Mouse (Mus musculus) layer of hippocampus, postnatal 25 days (tissue): Measurements from ENCODE around the gene Ugt1a8. TPM values are rescaled to one million over a fixed set of nuclear protein-coding genes. Genes with fewer than 3 reads are reported as not detected.
"Not testable (repeated sequence)": the region's sequence is repeated elsewhere in the genome, so short reads cannot be mapped to it uniquely, and the experiment has no call there.

Experiments
- DNase-seq, 2 experiments: peaks; one replicate each; pipeline ENCODE4 v3.0.0; 2022; ENCODE audit warnings: mixed read lengths in 2 of 2, low spot score in 1 of 2; ENCODE audit errors: extremely low spot score in 1 of 2
- total RNA-seq, 2 experiments: library from RNA; stranded (reverse); gene quantifications; 2 replicates each; pipeline ENCODE4 v1.2.3; 2021

Ugt1a8 gene
- total RNA-seq, 2 experiments from 2014 or later: not detected

DNA sequence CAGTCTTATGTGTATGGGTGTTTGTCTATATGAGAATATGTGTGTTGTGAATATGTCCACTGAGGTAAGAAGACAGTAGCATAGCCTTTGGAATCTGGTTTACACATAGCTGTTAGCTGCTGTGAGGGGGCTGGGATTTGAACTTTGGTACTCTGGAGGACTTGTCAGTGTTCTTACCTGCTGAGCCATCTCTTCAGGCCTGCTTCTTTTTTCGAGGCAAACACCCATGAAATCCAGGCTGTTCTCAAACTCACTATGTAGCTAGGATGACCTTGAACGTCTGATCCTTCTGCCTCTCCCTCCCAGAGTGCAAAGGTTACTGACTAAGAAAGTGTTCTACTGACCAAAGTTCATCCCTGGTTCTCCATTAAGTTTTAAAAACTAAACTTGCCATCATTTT lies 18.0 kb downstream of the Ugt1a8 start:
- no peak for DNase-seq

DNA sequence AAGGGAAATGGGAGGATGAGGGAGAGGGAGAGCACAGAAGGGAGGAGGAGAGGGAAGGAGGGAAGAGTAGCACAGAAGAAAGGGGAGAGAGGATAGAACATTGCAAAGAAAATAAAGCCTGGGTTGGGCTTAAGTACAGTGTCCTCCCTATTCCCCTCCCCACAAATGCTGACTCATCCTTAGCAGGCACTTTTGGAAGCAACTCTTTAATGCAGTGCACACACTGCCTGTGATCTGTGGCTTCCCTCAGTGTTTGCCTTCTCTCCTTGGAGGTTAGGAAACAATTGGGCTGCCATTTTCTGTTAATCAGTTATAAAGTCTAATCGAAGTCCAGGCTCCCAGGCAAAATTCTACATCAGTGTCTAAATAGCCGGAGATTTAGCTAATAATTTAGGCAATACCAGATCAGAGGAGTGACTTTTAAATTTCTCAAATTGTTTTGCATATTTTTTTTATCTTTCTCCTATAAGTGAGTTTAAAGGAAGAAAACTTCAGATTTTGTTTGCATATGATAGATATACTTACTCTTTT lies 21.5 kb downstream of the Ugt1a8 start:
- DNase-seq: not testable (repeated sequence)

DNA sequence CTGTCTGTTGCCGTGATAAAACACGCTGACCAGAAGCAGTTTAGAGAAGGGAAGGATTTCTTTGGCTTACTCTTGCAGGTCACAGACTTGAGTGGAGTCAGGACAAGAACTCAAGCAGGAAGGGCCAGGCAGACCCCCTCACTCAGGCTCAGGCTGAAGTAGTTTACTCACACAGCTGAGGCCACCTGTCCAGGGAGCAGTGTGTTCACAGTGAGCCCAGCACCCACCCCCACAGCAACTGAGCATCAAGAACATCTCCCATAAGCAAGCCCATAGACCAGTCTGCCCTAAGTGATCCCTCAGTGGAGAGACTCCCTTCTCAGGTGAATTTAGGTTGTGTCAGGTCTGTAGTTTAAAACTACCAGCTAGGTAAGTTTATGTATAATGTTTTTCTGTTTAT lies 22.0 kb downstream of the Ugt1a8 start:
- not testable (repeated sequence) for DNase-seq

DNA sequence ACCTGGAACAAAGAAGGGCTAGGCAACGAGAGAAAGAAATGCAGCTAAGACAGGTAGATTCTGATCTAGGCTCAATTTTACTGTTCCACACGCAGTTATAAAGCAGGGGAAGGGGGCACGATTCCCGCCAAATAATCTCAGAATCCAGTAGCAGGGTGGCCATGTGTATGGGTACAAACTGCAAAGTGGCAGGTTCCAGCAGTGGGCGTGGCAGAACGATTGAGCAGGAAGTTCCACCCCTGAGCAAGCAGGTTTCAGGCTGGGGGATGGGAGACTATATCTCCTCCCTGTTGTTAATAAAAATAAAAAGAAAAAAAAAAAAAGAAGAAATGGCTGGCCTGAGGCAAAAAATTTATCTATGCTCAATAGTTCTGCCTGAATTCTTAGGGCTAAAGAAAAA lies 25.2 kb downstream of the Ugt1a8 start:
- DNase-seq: not testable (repeated sequence)

DNA sequence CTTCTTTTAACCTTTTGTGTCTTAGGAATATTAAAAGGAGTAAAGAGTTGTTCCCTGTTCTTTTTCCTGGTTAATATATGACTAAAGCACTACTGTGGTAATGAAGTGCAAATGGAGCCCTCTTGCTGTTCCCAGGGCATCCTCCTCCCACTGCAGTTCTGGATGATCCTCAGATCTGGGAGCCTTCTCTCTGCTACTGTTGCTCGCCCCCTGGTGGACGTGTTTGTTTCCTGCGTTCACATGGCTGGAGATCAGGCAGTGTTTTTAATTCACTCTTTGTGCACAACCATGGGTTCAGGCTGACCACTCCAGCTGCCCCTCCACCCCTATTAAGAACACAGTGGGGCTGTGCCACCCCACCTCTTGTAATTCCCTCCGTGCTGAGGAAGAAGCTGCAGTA lies 32.9 kb downstream of the Ugt1a8 start:
- not testable (repeated sequence) for DNase-seq

DNA sequence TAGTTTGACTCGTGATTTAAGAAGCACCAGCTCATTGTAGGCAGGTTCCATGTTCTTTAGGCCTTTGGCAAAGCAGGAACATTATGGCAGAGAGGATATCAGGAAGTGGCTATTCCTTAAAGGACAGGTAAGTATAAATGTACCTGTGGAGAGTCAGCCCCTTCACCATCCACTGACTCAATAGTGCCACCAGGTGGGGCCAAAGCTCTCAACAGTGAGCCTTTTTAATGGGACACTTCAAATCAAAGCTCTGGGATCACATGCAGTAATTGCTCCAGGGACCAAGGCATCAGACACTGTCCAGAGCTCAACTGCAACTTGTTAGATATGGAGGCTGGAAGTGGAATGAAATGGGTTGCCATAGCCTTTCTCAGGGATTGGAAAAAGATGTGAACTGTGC lies 33.9 kb downstream of the Ugt1a8 start:
- not testable (repeated sequence) for DNase-seq

DNA sequence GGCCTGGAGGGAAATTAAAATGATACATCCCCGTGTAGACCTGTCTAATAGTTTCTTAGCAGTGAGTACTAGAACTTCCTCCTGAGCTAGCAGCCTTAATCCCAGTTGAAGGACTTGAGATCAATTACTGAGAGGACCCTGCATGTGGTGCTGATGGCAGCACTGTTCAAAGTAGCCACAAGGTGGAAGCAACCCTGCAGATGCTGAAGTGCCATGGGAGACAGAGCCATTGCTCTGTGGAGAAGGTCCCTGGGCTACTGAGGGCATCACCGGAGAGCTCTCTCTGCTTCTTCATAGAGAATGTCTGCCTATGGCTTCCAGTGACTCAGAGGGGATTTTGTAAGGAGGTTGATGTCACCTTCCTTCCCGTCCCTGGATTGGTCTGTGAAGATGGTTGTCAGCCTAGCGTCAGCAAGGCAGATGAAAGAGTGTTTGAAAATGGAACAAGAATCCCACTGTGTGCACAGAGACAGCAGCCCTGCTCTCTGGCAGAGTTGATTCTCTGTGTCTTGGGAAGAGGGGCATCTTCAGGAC lies 38.3 kb downstream of the Ugt1a8 start:
- DNase-seq: not testable (repeated sequence)

DNA sequence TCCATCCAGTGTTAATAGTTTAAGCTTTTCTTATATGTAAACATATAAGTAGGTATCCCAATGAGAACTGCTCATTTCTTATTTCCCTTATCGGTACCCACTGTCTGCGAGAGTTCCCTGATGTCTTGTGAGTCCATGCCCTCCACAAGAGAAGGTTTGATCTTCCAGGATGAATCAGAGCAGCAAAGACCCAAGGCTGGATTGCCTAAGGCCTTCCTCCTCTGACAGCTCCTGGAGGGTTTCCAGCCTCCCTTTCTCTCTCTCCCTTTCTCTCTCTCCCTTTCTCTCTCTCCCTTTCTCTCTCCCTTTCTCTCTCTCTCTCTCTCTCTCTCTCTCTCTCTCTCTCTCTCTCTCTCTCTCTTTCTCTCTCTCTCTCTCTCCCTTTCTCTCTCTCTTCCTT lies 41.5 kb downstream of the Ugt1a8 start:
- not testable (repeated sequence) for DNase-seq

DNA sequence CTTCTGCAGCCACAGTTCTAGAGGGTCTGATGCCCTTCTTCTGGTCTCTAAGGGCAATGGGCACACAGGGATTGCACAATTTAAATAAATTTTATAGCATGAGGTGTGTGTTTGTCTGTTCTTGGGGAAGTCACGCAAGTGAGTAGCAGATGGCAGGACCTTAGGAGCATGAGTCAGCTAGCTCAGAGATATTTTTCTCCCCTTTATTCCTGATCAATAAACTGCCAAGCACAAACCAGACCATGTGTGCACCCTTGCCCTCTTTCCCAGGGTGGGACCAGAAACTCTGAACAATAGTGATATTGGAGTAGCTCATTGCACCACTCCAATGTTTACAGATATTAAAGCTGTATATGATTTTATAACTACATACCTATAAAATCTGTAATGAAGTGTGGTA lies 42.6 kb downstream of the Ugt1a8 start:
- not testable (repeated sequence) for DNase-seq

DNA sequence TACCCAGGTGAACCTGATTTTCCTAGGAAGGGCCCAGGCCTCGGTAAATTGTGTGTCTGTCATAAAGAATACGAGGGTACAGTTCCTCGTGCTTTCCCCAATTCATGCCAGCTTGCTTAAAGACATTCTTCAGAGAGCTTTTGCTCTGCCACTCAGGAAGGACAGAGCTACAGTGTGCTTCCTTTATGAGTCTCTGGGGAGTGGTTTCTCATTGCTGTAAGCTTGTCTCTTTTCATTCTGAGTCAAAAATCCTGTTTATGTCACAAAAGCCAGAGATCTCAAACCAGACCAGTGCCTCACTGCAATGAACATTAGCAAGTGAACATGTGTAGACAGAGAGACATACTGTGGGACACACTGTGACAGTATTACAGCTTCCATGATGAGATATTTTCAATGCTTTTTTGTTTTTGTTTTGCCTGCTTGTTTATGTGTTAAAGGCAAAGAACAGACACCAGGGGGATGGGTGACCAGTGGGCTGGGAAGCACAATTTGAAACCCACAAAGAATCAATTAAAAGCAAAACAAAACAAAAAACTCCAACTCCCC lies 46.4 kb downstream of the Ugt1a8 start:
- DNase-seq: no peak

DNA sequence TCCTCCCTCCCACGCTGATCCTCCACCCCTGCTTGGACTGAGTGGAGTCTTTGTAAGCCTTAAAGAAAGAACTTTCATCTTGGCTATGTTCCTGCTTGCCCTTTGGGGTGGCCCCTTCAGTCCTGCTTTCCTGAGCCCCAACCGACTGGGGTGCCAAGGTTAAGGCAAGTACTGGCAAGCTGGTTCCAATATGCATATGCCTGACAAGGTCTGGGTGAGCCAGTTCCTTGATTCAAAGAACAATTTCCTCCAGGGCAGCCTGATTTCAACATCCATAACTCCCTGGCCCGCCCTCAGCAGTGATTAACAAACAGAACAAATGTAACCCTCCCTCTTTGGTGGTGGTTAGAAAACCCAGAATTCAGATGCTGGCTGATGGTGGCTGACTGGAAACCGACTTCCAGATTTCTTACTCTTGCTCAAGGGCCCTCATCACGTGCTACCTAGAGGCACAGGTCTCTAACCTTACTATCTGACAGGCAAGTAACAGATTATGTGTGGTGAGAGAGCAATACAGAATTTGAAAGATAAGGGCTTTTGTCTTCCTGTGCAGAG lies 46.9 kb downstream of the Ugt1a8 start, which contains the start of gene Ugt1a6a:
Gene Ugt1a6a, plus strand, starts transcription at position 353 of the 555 bp plus-strand sequence.
- DNase-seq: not testable (repeated sequence)

DNA sequence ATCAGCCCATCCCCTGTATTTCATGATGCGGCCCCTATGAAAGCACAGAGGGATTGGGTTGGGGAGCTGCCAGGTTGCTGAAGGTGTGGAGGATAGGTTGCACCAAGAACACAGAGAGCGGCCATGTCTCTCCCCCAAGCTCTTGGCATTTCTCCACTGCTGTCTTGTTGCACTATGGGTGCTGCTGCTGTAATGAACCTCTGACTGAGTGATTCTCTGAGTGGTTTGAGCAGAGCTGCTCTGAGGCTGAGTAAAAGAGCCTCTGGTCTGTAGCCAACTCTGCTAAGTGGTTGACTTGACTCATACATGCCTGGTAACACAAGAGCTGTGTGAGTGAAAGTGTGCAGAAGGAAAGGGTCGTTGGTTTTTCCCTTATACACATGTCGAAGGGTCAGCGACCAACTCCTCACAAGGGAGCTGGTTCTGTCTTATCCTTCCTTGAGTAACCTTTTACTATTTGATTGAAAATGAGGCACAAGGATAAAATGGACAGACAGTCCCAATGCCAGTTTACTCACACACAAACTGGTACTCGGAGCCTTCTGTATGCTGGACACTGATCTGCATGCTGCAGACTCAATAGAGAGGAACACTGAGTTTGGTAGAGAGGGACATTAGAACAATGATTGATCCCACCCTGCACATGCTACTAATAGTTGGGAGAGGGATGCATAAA lies 47.8 kb downstream of the Ugt1a8 start:
- DNase-seq: not testable (repeated sequence)

DNA sequence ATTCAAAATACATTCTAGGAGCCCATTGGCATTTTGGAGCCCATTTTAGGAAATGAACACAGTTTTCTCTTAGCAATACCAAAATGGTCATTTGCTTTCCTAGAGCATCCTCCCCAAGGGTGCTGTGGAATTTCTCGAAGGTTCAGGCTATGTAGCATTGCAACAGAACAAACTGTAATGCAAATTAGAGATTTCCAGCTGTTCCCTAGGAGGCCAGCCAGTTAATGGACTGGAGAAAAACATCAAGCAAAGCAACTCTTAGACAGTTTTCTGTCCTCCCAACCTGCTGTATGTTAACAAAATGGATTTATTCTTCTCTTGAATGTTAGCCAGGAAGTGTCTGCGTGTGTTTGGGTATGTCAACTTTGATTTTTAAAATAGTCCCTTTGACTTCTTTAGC lies 49.0 kb downstream of the Ugt1a8 start:
- no peak for DNase-seq

DNA sequence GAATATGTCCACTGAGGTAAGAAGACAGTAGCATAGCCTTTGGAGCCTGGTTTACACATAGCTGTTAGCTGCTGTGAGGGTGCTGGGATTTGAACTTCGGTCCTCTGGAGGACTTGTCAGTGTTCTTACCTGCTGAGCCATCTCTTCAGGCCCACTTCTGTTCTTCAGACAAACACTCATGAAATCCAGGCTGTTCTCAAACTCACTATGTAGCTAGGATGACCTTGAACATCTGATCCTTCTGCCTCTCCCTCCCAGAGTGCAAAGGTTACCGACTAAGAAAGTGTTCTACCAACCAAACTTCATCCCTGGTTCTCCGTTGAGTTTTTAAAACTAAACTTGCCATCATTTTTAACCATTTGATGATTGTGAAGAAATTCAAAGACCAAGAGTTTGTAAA lies 49.7 kb downstream of the Ugt1a8 start:
- DNase-seq: no peak

DNA sequence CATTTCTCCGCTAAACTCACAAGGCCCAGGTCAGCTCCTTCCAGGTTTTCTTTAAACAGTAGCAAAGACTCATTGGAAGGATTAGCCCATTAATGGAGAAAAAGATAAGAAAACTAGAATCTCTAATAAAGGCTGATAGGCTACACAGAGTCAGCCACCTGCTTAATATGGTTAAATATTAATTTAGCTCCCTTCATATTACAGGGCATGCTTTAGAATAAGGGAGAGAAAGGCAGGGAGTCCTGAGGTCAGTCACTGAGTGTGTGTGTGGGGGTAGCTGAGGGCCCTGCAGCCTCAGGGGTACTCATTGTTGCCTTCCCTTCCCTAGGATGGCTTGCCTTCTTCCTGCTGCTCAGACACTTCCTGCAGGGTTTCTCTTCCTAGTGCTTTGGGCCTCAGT lies 50.5 kb downstream of the Ugt1a8 start:
- DNase-seq: no peak

DNA sequence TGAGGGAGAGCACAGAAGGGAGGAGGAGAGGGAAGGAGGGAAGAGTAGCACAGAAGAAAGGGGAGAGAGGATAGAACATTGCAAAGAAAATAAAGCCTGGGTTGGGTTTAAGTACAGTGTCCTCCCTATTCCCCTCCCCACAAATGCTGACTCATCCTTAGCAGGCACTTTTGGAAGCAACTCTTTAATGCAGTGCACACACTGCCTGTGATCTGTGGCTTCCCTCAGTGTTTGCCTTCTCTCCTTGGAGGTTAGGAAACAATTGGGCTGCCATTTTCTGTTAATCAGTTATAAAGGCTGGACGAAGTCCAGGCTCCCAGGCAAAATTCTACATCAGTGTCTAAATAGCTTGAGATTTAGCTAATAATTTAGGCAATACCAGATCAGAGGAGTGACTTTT lies 52.9 kb downstream of the Ugt1a8 start:
- not testable (repeated sequence) for DNase-seq

DNA sequence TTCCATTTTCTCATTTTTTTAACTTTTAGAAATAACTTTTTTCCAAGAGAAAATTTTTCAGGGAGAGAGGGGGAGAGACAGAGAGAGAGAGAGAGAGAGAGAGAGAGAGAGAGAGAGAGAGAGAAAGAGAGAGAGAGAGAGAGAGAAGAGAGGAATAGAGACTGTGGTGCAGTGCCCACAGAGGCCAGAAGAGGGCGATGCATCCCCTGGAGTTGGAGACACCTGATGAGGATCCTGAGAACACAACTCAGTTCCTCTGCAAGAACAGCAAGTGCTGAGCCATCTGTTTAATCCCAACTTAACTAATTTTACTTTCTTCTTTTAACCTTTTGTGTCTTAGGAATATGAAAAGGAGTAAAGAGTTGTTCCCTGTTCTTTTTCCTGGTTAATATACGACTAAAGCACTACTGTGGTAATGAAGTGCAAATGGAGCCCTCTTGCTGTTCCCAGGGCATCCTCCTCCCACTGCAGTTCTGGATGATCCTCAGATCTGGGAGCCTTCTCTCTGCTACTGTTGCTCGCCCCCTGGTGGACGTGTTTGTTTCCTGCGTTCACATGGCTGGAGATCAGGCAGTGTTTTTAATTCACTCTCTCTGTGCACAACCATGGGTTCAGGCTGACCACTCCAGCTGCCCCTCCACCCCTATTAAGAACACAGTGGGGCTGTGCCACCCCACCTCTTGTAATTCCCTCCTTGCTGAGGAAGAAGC lies 56.5 kb downstream of the Ugt1a8 start:
- peak in 1 of 2 experiments; percentile 60 for DNase-seq

DNA sequence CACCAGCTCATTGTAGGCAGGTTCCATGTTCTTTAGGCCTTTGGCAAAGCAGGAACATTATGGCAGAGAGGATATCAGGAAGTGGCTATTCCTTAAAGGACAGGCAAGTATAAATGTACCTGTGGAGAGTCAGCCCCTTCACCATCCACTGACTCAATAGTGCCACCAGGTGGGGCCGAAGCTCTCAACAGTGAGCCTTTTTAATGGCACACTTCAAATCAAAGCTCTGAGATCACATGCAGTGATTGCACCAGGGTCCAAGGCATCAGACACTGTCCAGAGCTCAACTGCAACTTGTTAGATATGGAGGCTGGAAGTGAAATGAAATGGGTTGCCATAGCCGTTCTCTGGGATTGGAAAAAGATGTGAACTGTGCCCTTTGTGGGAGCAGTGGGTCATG lies 57.7 kb downstream of the Ugt1a8 start:
- not testable (repeated sequence) for DNase-seq

DNA sequence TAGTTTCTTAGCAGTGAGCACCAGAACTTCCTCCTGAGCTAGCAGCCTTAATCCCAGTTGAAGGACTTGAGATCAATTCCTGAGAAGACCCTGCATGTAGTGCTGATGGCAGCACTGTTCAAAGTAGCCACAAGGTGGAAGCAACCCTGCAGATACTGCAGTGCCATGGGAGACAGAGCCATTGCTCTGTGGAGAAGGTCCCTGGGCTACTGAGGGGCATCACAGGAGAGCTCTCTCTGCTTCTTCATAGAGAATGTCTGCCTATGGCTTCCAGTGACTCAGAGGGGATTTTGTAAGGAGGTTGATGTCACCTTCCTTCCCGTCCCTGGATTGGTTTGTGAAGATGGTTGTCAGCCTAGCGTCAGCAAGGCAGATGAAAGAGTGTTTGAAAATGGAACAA lies 62.5 kb downstream of the Ugt1a8 start:
- peak in 1 of 2 experiments; percentile 6 for DNase-seq

DNA sequence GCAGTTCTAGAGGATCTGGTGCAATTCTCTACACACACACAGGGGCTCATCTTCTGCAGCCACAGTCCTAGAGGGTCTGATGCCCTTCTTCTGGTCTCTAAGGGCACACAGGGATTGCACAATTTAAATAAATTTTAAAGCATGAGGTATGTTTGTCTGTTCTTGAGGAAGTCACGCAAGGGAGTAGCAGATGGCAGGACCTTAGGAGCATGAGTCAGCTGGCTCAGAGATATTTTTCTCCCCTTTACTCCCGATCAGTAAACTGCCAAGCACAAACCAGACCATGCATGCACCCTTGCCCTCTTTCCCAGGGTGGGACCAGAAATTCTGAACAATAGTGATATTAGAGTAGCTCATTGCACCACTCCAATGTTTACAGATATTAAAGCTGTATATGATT lies 70.8 kb downstream of the Ugt1a8 start:
- DNase-seq: no peak

DNA sequence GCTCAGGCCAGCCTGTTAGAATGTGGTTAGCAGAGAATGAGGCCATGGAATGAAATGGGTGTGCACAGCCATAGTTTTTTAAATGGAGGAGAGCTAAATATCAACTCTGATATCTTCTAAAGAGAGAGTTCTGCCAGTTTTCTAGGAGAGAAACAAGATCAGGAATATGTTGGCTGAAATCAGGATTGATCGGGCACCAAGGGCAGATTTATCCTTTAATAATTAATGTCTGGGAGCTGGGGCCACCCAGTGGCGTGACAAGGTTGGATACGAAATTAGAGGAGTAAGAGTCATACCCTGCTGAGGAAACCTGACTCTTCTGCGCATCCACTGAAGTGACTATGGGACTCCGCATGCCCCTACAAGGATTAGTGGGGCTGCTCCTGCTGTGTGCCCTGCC lies 78.1 kb downstream of the Ugt1a8 start, which contains the start of gene Ugt1a5:
Gene Ugt1a5, plus strand, starts transcription at position 302 of the 400 bp plus-strand sequence.
- no peak for DNase-seq
